Mouse (Mus musculus) gastrocnemius, postnatal 25 days (tissue): ENCODE measurements at regions not wholly inside any gene's neighbourhood (a gene's known extent, or its start where the extent isn't known, plus 50 kb on each side); places are given as distances from the start of the nearest gene placed in this dataset.
A peak's percentile ranks its signal among the peaks of the same experiment; 100 is the strongest.

Source experiments
- DNase-seq: peaks from one replicate; pipeline ENCODE4 v3.0.0; 2022

DNA sequence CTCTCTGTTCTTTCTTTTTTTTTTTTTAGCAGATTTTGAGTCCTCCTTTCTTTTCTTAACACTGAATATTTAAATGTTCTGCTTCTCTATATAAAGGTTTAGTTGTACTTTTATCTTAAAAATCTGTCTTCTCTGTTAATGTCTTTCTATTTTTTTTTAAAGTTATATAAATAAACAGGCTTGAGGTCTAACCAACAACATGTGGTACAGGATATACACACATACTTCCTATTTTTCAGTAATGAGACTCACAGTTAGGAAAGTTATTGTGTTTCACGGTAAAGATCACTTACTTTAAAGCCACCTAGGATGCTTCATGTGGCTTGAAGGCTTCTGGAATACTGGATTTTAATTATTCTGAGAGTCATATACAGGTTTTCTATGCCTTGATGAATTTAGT, 518.9 kb upstream of the Cited2 start:
- no peak for DNase-seq

DNA sequence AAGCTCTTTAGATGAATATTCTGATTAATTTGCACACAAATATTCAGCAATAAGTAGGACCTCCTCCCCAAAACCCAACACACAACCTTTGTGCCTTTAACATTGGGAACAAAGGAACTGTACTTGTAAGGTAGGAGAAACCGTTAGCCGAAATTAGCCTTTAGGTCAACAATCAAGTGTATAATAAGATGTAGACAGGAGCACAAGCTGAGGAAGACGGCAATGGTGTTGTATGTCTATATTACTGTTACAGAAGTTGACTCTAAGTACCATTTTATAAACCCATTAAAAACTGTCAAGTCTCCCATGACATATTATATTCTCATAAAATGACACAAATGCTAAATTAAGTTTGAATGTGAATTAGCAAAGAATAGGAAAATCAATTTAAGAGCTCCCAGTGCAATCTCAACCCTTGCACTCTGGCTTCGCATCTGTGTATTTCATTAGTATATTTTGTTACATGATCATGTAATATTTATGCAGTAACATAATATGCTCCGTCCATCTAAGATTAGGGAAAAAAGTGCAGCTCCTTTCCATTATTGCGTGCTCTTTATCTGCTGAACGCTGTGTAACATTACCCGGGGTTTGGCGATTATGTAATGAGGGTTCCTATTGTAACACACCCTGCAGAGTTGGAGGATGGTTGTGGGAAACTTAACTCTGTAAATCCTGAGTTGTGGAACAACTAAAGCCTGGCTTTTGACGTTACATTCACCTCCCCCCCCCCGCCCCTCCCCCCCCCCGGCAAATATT, 510.3 kb upstream of the Cited2 start:
- DNase-seq: no peak

GRCm38 (mm10) chr10:17213310-17214064, 509.5 kb upstream of the Cited2 start:
- DNase-seq: peak; percentile 16

DNA sequence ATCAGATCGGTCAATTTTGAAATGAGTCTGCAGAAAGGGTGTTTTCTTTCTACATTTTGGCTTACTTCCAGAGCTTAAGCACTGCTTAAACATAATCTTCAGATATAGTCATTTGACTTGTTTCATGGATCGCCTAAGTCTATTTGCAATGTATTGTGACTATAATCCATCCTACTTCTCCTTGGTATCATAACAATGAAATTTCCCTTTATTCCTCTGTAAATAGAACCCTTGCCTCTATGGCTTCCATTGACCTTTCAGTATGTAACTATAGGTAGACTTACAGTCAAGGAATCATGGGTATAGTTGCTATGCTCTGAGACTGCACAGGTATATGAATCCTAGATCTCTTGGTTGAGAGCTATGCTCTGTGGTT, 509.0 kb upstream of the Cited2 start:
- DNase-seq: no peak

GRCm38 (mm10) chr10:17215029-17215428, 508.0 kb upstream of the Cited2 start:
- DNase-seq: no peak

DNA sequence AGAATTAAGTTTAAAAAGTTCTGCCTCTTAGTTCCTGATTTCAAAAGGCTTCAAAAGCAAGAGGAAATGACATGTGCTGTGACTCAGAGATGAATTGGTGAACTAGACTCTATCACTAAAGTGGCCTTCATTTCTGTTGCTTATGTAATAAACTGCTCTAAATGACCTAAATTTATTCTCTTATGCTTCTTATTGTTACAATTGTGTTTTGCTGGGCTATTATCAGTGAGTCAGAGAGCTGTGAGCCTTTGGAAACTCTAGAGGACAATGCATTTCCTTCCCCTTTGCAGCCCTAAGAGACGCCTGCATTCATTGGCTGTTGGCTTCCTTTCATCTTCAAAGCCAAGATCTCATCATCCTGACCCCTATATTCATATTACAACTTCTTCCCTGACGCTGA, 501.5 kb upstream of the Cited2 start:
- no peak for DNase-seq

DNA sequence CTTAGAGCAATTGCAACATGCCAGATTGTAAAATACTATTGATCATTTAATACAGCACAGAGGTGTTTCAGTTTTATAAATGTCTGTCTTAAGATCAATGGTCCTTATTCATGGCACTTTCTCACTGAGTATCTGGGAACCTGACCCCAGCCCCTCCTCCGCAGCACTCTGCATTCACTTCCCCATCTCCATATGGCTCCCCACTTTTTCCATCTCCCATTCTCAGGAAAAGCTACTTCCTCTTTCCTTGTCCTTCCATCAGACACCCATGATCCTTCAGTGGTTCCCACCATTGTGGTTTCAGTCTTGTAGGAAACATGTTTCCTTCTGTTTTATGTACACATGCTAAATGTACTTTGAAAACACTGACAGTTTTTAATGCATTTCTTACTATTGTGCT, 497.3 kb upstream of the Cited2 start:
- no peak for DNase-seq

DNA sequence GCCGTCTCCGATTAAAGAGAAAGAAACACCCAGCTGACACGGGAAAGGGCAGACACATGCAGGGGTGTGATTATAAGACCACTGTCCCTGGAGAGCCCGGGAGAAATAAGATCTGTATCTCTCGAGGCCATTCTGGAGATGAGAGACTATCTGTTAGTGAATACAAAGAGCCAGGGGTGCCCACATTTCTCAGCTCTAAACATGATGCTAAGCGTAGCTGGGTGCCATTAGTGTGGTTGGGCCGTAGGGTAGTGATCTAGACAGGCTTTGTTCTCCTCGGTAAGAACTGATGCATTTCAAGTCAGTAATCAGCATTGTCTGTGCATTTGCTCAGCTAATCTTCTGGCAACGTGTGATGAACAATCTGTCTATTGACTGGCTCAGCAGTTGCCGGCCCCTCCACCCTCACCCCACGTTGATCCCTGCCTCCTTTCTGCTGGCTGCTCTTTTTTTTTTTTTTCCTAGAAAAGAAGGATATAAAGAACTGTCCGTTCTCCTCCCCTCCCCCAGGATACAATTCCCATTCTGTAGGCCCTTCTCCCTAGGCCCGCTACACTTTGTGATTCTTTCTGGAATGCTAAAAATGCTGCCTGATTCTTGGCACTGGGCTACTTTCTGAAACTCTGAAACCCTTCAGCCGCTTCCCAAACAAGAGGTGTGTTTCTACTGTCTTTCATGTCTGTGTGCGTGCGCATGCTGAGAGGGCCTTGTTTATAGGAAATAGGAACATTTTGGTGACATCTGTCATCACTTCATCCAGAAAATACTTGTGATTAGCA, 492.8 kb upstream of the Cited2 start:
- no peak for DNase-seq

- DNase-seq: no peak
These were observed 486.9 kb upstream of the Cited2 start for GRCm38 (mm10) chr10:17235955-17236650.

DNA sequence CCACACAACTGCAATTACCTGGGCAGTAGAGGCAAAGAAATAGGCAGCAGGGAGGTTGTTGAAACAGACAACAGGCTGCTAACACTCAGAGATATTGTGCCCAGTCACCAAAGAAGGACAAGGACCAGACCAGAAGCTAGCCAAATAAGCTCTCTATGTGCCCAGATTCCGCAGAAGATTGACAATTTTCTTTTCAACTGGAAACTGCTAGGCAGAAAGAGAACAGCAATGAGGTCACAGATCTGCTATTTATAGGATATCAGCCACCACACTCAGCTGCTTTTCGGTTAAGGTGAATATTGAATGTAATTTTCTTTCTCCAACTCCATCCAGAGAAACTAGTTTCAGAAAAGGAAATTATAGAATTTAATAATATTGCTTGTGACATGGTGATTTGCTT, 486.3 kb upstream of the Cited2 start:
- DNase-seq: no peak

DNA sequence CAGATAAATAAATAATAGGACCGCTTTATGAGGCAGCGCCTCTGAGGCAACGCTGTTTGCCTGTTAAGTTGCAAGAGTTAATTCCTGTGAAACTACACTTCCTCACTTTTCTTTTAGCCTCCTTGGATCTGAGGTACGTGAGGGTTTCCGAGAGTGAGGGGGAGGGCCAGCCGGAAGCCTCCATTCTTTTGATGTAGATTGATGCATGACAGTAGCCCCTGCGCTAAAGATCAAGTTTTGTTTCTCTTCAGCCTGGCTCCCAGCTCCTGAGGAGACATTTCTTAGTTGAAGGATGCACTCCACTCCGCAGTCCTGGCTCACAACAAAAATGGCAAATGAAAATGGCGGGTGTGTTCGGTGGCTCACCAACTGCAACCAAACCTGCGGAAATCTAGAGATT, 485.6 kb upstream of the Cited2 start:
- DNase-seq: no peak

- no peak for DNase-seq
These were observed 484.8 kb upstream of the Cited2 start for GRCm38 (mm10) chr10:17237918-17238850.

- DNase-seq: no peak
These were observed 474.7 kb upstream of the Cited2 start for GRCm38 (mm10) chr10:17248270-17248669.

DNA sequence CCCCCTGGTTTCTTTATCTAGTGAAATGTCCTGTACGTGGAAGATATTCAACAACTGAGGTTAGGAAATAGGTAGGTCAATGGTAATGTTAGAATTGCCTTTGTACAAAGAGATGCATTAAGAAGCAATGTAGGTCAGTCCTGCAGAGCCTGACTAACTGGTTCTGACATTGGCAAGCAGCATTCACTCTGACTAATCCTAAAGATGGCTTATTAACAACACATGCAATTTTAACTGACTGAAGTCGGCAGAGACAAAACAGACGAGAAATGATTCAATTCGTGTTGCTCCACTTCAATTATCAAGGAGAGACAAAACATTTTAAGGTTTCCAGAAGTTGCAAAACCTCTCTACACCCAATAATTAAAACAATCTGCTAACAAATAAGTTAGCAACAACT, 470.0 kb upstream of the Cited2 start:
- DNase-seq: no peak

- DNase-seq: no peak
These were observed 462.9 kb upstream of the Cited2 start for GRCm38 (mm10) chr10:17260154-17260553.

GRCm38 (mm10) chr10:17260615-17261014, 462.4 kb upstream of the Cited2 start:
- DNase-seq: no peak

- DNase-seq: no peak
These were observed 461.7 kb upstream of the Cited2 start for GRCm38 (mm10) chr10:17261192-17261824.

DNA sequence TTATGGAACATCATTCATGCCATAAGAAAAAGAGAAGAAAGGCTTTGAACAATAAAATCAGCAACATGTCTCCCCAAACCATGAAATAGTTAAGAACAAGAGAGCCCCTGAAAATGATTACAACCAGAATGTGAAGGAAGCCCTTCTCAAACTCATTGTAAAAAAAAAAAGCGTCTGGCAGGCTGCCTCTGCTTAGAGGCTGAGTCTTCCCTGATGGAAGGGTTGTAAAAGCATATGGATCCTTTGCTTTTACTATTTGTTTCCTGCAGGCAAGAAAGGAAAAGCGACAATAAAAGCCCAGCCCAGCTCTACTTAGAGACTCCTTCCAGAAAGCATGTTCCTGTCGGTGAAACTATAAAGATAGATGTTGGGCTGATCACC, 461.2 kb upstream of the Cited2 start:
- DNase-seq: no peak

DNA sequence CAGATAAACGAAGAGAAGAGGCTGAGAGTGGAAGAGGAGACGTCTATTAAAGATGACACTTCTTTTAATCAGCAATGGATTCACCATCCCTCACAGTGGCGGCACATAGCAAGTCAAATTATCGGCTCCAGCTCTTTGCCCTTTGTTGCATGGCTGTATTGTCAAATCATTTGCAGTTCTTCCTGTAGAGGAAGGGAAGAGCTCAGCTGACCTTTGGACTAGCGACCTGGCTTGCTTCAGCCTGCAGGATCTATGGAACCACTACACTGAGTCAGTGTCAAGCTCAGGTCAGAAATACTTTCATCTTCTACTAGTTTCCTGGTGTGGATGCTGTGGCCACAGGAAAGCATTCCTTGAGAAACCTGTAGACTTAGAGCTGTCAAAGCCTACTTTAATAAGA, 450.4 kb upstream of the Cited2 start:
- DNase-seq: no peak

DNA sequence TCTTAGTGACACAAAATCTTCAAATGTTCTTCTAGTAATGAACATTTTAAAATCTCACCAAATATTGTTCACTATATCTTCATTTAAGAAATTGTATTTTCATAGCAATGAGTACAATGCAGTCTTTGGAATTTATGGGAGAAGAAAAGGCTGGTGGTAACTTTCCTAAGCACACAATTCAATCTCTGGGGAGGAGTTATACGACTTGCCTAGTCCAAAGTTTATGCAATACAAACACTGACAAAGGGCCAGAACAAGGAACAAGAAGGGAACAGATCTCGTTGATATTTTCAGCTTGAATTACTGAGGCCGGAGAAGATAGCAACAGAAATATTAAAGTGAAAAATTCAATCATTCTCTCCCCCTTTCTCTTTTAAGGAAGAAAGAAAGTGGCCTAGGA, 449.2 kb upstream of the Cited2 start:
- no peak for DNase-seq

DNA sequence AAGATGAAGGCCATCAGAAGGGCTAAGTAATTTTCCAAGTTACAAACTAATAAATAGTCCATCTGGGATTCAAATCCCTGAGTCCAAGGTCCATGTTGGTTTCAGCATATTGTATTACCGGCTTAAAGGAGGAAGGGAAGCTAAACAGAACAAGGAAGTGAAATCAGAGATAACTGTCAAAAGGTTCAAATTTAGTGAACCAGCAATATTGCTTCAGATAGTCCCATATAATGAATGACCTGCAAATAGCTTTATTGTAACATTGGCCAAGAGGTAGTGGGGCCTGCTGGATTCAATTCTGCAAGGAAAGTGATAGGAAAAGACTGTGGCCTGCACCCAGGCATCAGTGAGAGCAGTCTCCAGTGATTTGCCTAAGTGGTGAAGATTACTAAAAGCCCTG, 447.8 kb upstream of the Cited2 start:
- no peak for DNase-seq
